Mouse (Mus musculus): ENCODE results near the gene Kifc3.
"Not testable (repeated sequence)": the region's sequence is repeated elsewhere in the genome, so short reads cannot be mapped to it uniquely, and the experiment has no call there.

Gene Kifc3

DNA sequence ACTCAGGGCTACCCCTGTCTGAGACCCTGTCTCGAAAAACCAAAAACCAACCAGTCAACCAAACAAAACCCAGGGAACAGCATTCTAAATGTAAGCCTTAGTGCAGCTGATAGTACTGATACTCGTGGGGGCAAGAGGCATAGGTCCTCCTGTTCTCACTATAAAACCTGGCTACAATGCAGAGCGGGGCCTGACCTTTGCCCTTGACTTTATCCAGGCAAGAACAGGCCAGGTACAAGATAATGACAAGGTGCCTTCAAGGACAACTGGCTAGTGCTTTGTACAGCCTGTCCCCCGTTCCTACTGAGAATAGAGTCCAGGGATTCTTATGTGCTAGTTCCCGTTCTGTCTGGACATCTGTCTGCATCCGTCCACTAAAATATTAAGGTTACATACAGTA lies 25.6 kb downstream of the Kifc3 start:
- Histone ChIP-seq H3K4me1 (replicated peaks; ENCODE audit: low read depth, low read length) (peaks cover 84% of the 10 kb centered on the region), H3K36me3 (ENCODE audit: insufficient read depth, low read length) (no peaks in the 10 kb centered on the region), H3K9me3 (ENCODE audit: low read length) (no peaks in the 10 kb centered on the region), H3K27me3 (ENCODE audit: insufficient read depth, low read length) (peaks cover 10% of the 10 kb centered on the region), H3K4me3 (replicated peaks; ENCODE audit: low read length) (no peak overlapping the region)
- TF ChIP-seq POU5F1 (IDR thresholded peaks at IDR 0.05; ENCODE audit: borderline replicate concordance, low read length) (no peak), NANOG (IDR thresholded peaks at IDR 0.05; ENCODE audit: borderline replicate concordance, low read length) (no peak), CTCF (conservative IDR thresholded peaks at IDR 0.05; ENCODE audit: low read length) (no peak)

DNA sequence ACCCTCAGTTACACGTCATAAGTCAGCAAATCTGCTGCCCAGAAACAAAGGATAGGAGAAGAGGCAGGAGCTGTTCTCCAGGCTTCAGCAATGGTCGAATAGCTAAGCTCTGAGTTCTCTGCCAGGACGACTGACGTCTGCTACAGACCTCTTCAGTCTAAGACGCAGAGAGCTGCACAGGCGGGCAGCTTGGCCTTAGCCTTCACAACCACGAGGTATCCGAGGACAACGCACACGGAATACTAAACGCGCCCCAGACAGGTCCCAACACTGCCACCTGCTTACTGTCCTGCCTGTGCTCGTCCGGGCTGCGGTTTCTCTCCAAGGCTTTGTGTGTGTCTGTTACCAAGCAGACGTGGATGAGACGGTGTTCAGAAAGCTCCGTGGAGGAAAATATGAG lies 26.8 kb downstream of the Kifc3 start:
- peaks cover 73% of the 10 kb centered on the region for H3K4me1 ChIP-seq (replicated peaks; ENCODE audit: low read depth, low read length)
- no peaks in the 10 kb centered on the region for H3K36me3 ChIP-seq (ENCODE audit: insufficient read depth, low read length)
- no peak overlapping the region for H3K4me3 ChIP-seq (replicated peaks; ENCODE audit: low read length)
- TF ChIP-seq POU5F1 (IDR thresholded peaks at IDR 0.05; ENCODE audit: borderline replicate concordance, low read length) (no peak), NANOG (IDR thresholded peaks at IDR 0.05; ENCODE audit: borderline replicate concordance, low read length) (no peak), CTCF (conservative IDR thresholded peaks at IDR 0.05; ENCODE audit: low read length) (no peak)
- no peaks in the 10 kb centered on the region for H3K27me3 ChIP-seq (ENCODE audit: insufficient read depth, low read length)
- no peaks in the 10 kb centered on the region for H3K9me3 ChIP-seq (ENCODE audit: low read length)

GRCm38 (mm10) chr8:95175306-95175705 lies 27.3 kb downstream of the Kifc3 start:
- Histone ChIP-seq H3K4me1 (replicated peaks; ENCODE audit: low read depth, low read length) (peaks cover 74% of the 10 kb centered on the region), H3K9me3 (ENCODE audit: low read length) (no peaks in the 10 kb centered on the region), H3K4me3 (replicated peaks; ENCODE audit: low read length) (no peak overlapping the region), H3K27me3 (ENCODE audit: insufficient read depth, low read length) (no peaks in the 10 kb centered on the region), H3K36me3 (ENCODE audit: insufficient read depth, low read length) (no peaks in the 10 kb centered on the region)
- TF ChIP-seq CTCF (conservative IDR thresholded peaks at IDR 0.05; ENCODE audit: low read length) (no peak), POU5F1 (IDR thresholded peaks at IDR 0.05; ENCODE audit: borderline replicate concordance, low read length) (no peak), NANOG (IDR thresholded peaks at IDR 0.05; ENCODE audit: borderline replicate concordance, low read length) (no peak)

- Histone ChIP-seq H3K9me3 (ENCODE audit: low read length) (no peaks in the 10 kb centered on the region), H3K4me3 (replicated peaks; ENCODE audit: low read length) (no peak overlapping the region), H3K27me3 (ENCODE audit: insufficient read depth, low read length) (no peaks in the 10 kb centered on the region), H3K36me3 (ENCODE audit: insufficient read depth, low read length) (no peaks in the 10 kb centered on the region), H3K4me1 (replicated peaks; ENCODE audit: low read depth, low read length) (peaks cover 61% of the 10 kb centered on the region)
- TF ChIP-seq CTCF (conservative IDR thresholded peaks at IDR 0.05; ENCODE audit: low read length) (no peak), POU5F1 (IDR thresholded peaks at IDR 0.05; ENCODE audit: borderline replicate concordance, low read length) (no peak), NANOG (IDR thresholded peaks at IDR 0.05; ENCODE audit: borderline replicate concordance, low read length) (no peak)
These were observed 30.2 kb downstream of the Kifc3 start for GRCm38 (mm10) chr8:95172433-95172832.

GRCm38 (mm10) chr8:95167726-95168125 lies 34.9 kb downstream of the Kifc3 start:
- Histone ChIP-seq H3K4me3 (replicated peaks; ENCODE audit: low read length) (no peak overlapping the region), H3K9me3 (ENCODE audit: low read length) (no peaks in the 10 kb centered on the region), H3K27me3 (ENCODE audit: insufficient read depth, low read length) (peaks cover 11% of the 10 kb centered on the region), H3K4me1 (replicated peaks; ENCODE audit: low read depth, low read length) (peaks cover 21% of the 10 kb centered on the region), H3K36me3 (ENCODE audit: insufficient read depth, low read length) (no peaks in the 10 kb centered on the region)
- no peak for TF ChIP-seq CTCF (conservative IDR thresholded peaks at IDR 0.05; ENCODE audit: low read length)
- no peak for TF ChIP-seq NANOG (IDR thresholded peaks at IDR 0.05; ENCODE audit: borderline replicate concordance, low read length)
- no peak for TF ChIP-seq POU5F1 (IDR thresholded peaks at IDR 0.05; ENCODE audit: borderline replicate concordance, low read length)

DNA sequence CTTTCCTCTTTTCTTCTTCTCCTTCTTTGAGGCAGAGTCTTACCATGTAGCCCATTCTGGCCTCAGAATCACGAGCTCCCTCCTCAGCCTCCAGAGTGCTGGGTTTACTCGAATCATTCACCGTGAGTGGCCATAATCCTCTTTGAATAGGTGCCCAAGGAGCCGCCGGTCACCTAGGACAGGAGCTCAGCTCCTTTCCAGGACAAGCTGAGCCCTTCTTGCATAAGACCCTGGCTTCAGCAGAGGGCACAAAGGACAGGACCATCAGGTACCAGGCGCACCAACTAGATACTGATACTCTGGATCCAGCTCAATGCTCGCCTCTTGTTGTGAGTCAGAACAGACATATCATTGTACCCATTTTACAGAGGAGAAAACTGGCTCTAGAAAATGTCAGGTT lies 36.2 kb downstream of the Kifc3 start:
- H3K27me3 ChIP-seq (ENCODE audit: insufficient read depth, low read length), result peaks cover 11% of the 10 kb centered on the region
- H3K36me3 ChIP-seq (ENCODE audit: insufficient read depth, low read length), result no peaks in the 10 kb centered on the region
- TF ChIP-seq CTCF (conservative IDR thresholded peaks at IDR 0.05; ENCODE audit: low read length), result no peak
- no peak for TF ChIP-seq NANOG (IDR thresholded peaks at IDR 0.05; ENCODE audit: borderline replicate concordance, low read length)
- no peak for TF ChIP-seq POU5F1 (IDR thresholded peaks at IDR 0.05; ENCODE audit: borderline replicate concordance, low read length)
- H3K4me1 ChIP-seq (replicated peaks; ENCODE audit: low read depth, low read length), result peaks cover 16% of the 10 kb centered on the region
- H3K4me3 ChIP-seq (replicated peaks; ENCODE audit: low read length), result no peak overlapping the region
- no peaks in the 10 kb centered on the region for H3K9me3 ChIP-seq (ENCODE audit: low read length)

DNA sequence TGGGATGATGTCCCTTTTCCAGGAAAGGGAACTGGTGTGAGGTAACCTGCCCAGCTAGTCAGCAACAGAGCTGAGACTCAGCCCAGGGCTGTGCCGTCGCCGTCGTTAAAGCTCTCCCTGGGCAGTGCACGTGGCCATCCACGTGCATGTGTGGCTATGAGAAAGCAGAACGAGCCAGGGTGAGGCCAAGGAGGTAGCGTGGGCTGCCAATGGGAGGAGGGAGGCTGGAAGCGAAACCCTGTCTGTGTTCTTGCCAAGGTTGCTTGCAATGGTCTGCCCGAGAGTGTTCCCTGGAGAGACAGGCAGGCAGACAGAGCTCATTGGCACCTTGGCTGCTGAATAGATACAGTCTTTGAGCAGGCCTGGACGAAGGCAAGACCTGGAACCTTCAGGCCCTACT lies 36.7 kb downstream of the Kifc3 start:
- no peaks in the 10 kb centered on the region for H3K9me3 ChIP-seq (ENCODE audit: low read length)
- peaks cover 11% of the 10 kb centered on the region for H3K27me3 ChIP-seq (ENCODE audit: insufficient read depth, low read length)
- TF ChIP-seq POU5F1 (IDR thresholded peaks at IDR 0.05; ENCODE audit: borderline replicate concordance, low read length) (no peak), CTCF (conservative IDR thresholded peaks at IDR 0.05; ENCODE audit: low read length) (no peak), NANOG (IDR thresholded peaks at IDR 0.05; ENCODE audit: borderline replicate concordance, low read length) (no peak)
- peaks cover 16% of the 10 kb centered on the region for H3K4me1 ChIP-seq (replicated peaks; ENCODE audit: low read depth, low read length)
- no peaks in the 10 kb centered on the region for H3K36me3 ChIP-seq (ENCODE audit: insufficient read depth, low read length)
- no peak overlapping the region for H3K4me3 ChIP-seq (replicated peaks; ENCODE audit: low read length)

DNA sequence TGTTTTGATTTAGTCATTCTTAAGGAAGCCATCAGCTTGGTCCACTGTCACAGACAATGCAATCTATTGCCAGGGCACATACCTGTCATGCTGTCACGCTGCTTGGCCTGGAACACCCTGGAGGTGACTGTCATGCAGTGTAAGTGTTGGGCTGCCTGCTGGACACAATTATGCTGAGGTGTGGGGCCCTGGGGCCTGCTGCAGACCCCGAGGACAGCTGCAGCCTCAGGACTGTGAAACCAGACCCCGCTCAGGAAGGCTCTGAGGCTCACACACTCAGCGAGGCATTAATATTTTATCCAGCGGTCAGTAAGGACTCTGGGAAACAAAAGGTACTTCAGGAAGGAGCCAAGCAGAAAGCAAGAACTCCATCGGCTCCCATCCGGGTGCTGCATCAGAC lies 38.1 kb downstream of the Kifc3 start:
- Histone ChIP-seq H3K27me3 (ENCODE audit: insufficient read depth, low read length) (peaks cover 11% of the 10 kb centered on the region), H3K4me3 (replicated peaks; ENCODE audit: low read length) (no peak overlapping the region), H3K9me3 (ENCODE audit: low read length) (no peaks in the 10 kb centered on the region), H3K36me3 (ENCODE audit: insufficient read depth, low read length) (no peaks in the 10 kb centered on the region), H3K4me1 (replicated peaks; ENCODE audit: low read depth, low read length) (peaks cover 10% of the 10 kb centered on the region)
- TF ChIP-seq NANOG (IDR thresholded peaks at IDR 0.05; ENCODE audit: borderline replicate concordance, low read length), result no peak
- no peak for TF ChIP-seq POU5F1 (IDR thresholded peaks at IDR 0.05; ENCODE audit: borderline replicate concordance, low read length)
- no peak for TF ChIP-seq CTCF (conservative IDR thresholded peaks at IDR 0.05; ENCODE audit: low read length)

DNA sequence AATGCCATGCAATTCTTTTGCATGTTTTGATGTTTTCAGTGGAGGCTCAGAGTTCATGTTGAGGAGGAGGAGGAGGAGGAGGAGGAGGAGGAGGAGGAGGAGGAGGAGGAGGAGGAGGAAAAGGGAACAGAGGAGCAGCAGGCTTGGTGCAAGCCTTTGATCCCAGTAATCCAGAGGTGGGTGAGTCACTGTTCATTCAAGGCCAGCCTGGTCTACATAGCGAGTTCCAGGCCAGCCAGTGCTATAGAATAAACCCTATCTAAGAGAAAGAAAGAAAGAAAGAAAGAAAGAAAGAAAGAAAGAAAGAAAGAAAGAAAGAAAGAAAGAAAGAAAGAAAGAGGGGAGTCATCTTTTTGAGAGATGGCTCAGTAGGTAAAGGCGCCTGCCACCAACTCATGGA lies 38.6 kb downstream of the Kifc3 start:
- H3K4me1 ChIP-seq (replicated peaks; ENCODE audit: low read depth, low read length); H3K36me3 ChIP-seq (ENCODE audit: insufficient read depth, low read length); H3K9me3 ChIP-seq (ENCODE audit: low read length); H3K4me3 ChIP-seq (replicated peaks; ENCODE audit: low read length): not testable (repeated sequence)
- H3K27me3 ChIP-seq (ENCODE audit: insufficient read depth, low read length), result peaks cover 11% of the 10 kb centered on the region
